Mouse (Mus musculus) midbrain, embryonic 16.5 days (tissue): ENCODE measurements at regions not wholly inside any gene's neighbourhood (a gene's known extent, or its start where the extent isn't known, plus 50 kb on each side); places are given as distances from the start of the nearest gene placed in this dataset.

Experiments
- ATAC-seq: fragments of 200-750 bp; cut with Nextera tagmentation; 2 replicates; pipeline ENCODE4 v1.8.0; 2017; ENCODE audit warnings: moderate TSS enrichment
- H3K27ac ChIP-seq: fragments of 300-500 bp; sonication (generic); 2 replicates; pipeline ENCODE4 v1.5.1; 2014; ENCODE audit warnings: mild to moderate bottlenecking, low read length, mixed read lengths
- H3K27me3 ChIP-seq: fragments of 300-500 bp; sonication (generic); 2 replicates; pipeline ENCODE4 v1.6.1; 2014; ENCODE audit warnings: low read depth, low read length, mixed read lengths; ENCODE audit not compliant: control insufficient read depth, insufficient read depth
- H3K36me3 ChIP-seq: fragments of 300-500 bp; sonication (generic); 2 replicates; pipeline ENCODE4 v1.6.1; 2014; ENCODE audit warnings: mild to moderate bottlenecking, low read length, moderate library complexity, mixed read lengths; ENCODE audit not compliant: control insufficient read depth, insufficient read depth
- H3K4me1 ChIP-seq: fragments of 300-500 bp; sonication (generic); 2 replicates; pipeline ENCODE4 v1.6.1; 2014; ENCODE audit warnings: mild to moderate bottlenecking, low read length, mixed read lengths; ENCODE audit not compliant: control insufficient read depth, insufficient read depth
- H3K4me2 ChIP-seq: fragments of 300-500 bp; sonication (generic); 2 replicates; pipeline ENCODE4 v1.6.1; 2014; ENCODE audit warnings: mild to moderate bottlenecking, low read length, mixed read lengths
- H3K4me3 ChIP-seq: fragments of 300-500 bp; sonication (generic); 2 replicates; pipeline ENCODE4 v1.5.1; 2014; ENCODE audit warnings: low read depth, mild to moderate bottlenecking, low read length, moderate library complexity, mixed read lengths
- H3K9ac ChIP-seq: fragments of 300-500 bp; sonication (generic); 2 replicates; pipeline ENCODE4 v1.6.1; 2014; ENCODE audit warnings: low read depth, low read length, mixed read lengths
- H3K9me3 ChIP-seq: fragments of 300-500 bp; sonication (generic); replicated peaks from 2 replicates; pipeline ENCODE4 v1.6.1; 2014; ENCODE audit warnings: mild to moderate bottlenecking, low read length, mixed read lengths; ENCODE audit not compliant: control insufficient read depth, poor library complexity, severe bottlenecking
- WGBS: fragments of 180-500 bp; shearing (Covaris S2); extraction: QIAGEN DNeasy Blood & Tissue Kit; methylation state at CpG from one replicate; pipeline ENCODE4 v1.1.7; 2014; 5-methylcytosine and 5-hydroxymethylcytosine counted together

- WGBS: 71% methylated on average over 2 of the region's 2 CpGs
Observed at GRCm38 (mm10) chr5:71381407-71381806, 166.6 kb downstream of the Cox7b2 start.

DNA sequence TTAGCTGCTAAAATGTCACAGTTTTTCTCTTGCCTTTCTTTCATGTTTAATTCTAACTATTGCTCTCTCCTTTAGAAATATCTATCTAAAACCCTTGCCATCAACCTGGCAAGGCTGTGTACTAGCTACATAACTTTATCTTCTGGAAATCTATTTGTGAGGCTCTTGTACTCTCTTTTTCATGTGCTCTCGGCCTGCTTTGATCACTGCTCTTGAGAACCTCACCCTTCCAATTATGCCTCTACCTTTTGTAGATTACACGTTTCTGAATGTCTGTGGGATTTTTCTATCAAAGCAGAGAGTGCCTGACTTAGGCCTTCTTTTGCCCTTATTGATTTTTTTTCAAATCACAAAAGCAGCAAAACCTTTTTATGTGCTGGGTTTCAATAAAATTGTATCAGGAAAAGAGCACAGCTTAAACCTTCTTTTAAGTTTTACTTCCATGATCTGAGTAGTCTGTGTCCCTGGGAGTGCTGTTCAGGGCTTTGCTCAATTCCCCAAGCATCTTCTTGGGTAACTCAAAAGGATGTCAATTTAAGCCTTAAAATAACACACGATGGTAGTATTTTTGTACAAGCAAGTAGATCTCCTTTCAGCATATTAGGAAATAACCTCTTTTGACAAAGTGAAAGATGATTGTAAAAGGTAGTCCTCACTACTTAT, 181.7 kb downstream of the Cox7b2 start:
- Histone ChIP-seq H3K9ac (no peak overlapping the region), H3K9me3 (no peaks in the 10 kb centered on the region), H3K4me1 (no peaks in the 10 kb centered on the region), H3K4me3 (no peak overlapping the region), H3K36me3 (no peaks in the 10 kb centered on the region), H3K4me2 (no peak overlapping the region), H3K27me3 (no peaks in the 10 kb centered on the region), H3K27ac (no peak overlapping the region)
- peak; percentile 82 for ATAC-seq
- 44% methylated on average over 3 of the region's 3 CpGs for WGBS

More at GRCm38 (mm10) chr5:71381407-71381806, 166.6 kb downstream of the Cox7b2 start:
- Histone ChIP-seq H3K27ac (no peak overlapping the region), H3K9me3 (no peaks in the 10 kb centered on the region), H3K4me2 (no peak overlapping the region), H3K36me3 (no peaks in the 10 kb centered on the region), H3K4me1 (no peaks in the 10 kb centered on the region), H3K4me3 (no peak overlapping the region), H3K27me3 (no peaks in the 10 kb centered on the region), H3K9ac (no peak overlapping the region)
- ATAC-seq: no peak

GRCm38 (mm10) chr5:71341512-71341911, 206.5 kb downstream of the Cox7b2 start:
- Histone ChIP-seq H3K4me3 (no peak overlapping the region), H3K4me2 (no peak overlapping the region), H3K27ac (no peak overlapping the region), H3K36me3 (no peaks in the 10 kb centered on the region), H3K27me3 (no peaks in the 10 kb centered on the region), H3K9ac (no peak overlapping the region), H3K9me3 (no peaks in the 10 kb centered on the region), H3K4me1 (no peaks in the 10 kb centered on the region)
- 39% methylated on average over 3 of the region's 3 CpGs for WGBS
- peak; percentile 86 for ATAC-seq

- Histone ChIP-seq H3K4me2 (no peak overlapping the region), H3K4me3 (no peak overlapping the region), H3K27ac (no peak overlapping the region), H3K9ac (no peak overlapping the region), H3K4me1 (no peaks in the 10 kb centered on the region), H3K27me3 (no peaks in the 10 kb centered on the region), H3K9me3 (no peaks in the 10 kb centered on the region), H3K36me3 (no peaks in the 10 kb centered on the region)
- 75% methylated on average over 6 of the region's 6 CpGs for WGBS
- no peak for ATAC-seq
Observed at GRCm38 (mm10) chr5:71309414-71309813, 213.8 kb upstream of the Gabra2 start.

GRCm38 (mm10) chr5:71262202-71262883, 166.7 kb upstream of the Gabra2 start:
- ATAC-seq: no peak
- 65% methylated on average over 7 of the region's 7 CpGs for WGBS
- no peaks in the 10 kb centered on the region for H3K36me3 ChIP-seq
- H3K4me2 ChIP-seq: no peak overlapping the region
- H3K4me1 ChIP-seq: no peaks in the 10 kb centered on the region
- H3K9me3 ChIP-seq: no peaks in the 10 kb centered on the region
- H3K9ac ChIP-seq: no peak overlapping the region
- H3K27ac ChIP-seq: no peak overlapping the region
- no peak overlapping the region for H3K4me3 ChIP-seq
- H3K27me3 ChIP-seq: no peaks in the 10 kb centered on the region

- peak overlapping the region; percentile 58; the same call in 1 of the 2 replicates for H3K27ac ChIP-seq
- H3K4me3 ChIP-seq: no peak overlapping the region
- H3K27me3 ChIP-seq: no peaks in the 10 kb centered on the region
- H3K9ac ChIP-seq: no peak overlapping the region
- H3K4me1 ChIP-seq: peaks cover 6% of the 10 kb centered on the region
- H3K36me3 ChIP-seq: no peaks in the 10 kb centered on the region
- peak; percentile 58; the same call in 1 of the 2 replicates for ATAC-seq
- no peak overlapping the region for H3K4me2 ChIP-seq
- no peaks in the 10 kb centered on the region for H3K9me3 ChIP-seq
- WGBS: 53% methylated on average over 2 of the region's 2 CpGs
Observed at GRCm38 (mm10) chr5:71249273-71249672, 153.6 kb upstream of the Gabra2 start.

DNA sequence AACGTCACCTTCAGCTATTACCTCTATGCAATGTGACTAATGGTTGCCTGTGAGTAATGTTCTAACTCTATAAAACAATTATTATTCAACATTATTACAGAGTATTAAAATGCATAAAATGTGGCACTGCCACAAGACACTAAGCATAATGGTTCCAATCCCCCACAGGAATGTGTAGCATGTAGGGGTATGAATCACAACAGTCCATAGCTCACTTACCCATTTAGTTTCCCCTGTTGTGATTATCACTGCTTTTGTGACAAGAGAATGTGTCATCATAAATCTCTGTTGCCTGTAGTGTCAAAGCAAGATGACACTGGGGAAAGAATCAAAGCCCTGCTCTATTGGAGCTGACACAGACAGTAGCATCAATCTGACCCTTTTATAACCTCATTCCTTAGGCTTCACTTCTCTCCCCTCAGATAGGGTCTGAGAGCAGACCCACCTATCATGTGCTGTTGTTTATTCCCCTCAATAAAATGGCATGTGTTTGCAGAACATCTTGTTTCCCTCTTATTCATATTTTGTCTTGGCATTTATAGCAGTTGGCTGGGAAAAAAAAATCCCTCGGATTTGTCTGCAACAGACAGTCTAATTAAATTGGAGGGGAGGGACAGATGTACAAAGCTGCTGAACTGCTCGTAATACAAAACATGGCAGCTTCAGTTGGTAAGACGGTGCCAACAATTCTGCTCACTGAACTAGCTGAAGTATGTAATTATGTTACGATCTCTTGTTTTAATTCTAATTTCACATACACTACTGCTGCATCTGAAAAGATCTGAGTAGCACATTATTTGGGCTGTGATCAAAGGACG, 152.9 kb upstream of the Gabra2 start:
- H3K9me3 ChIP-seq: no peaks in the 10 kb centered on the region
- 57% methylated on average over 6 of the region's 6 CpGs for WGBS

GRCm38 (mm10) chr5:71227615-71228014, 132.0 kb upstream of the Gabra2 start:
- H3K9me3 ChIP-seq: no peaks in the 10 kb centered on the region
- H3K4me2 ChIP-seq: no peak overlapping the region
- no peak overlapping the region for H3K27ac ChIP-seq
- no peaks in the 10 kb centered on the region for H3K27me3 ChIP-seq
- WGBS: 85% methylated on average over 4 of the region's 4 CpGs
- ATAC-seq: no peak
- no peaks in the 10 kb centered on the region for H3K36me3 ChIP-seq
- H3K9ac ChIP-seq: no peak overlapping the region
- no peak overlapping the region for H3K4me3 ChIP-seq
- no peaks in the 10 kb centered on the region for H3K4me1 ChIP-seq

More for the DNA sequence above, 152.9 kb upstream of the Gabra2 start:
- Histone ChIP-seq H3K4me1 (peaks cover 6% of the 10 kb centered on the region), H3K36me3 (no peaks in the 10 kb centered on the region), H3K4me2 (no peak overlapping the region), H3K27me3 (no peaks in the 10 kb centered on the region), H3K4me3 (no peak overlapping the region), H3K9ac (no peak overlapping the region), H3K27ac (no peak overlapping the region)
- 0 out of 2 replicates have a peak, but pooled peaks have one; percentile 21 for ATAC-seq

DNA sequence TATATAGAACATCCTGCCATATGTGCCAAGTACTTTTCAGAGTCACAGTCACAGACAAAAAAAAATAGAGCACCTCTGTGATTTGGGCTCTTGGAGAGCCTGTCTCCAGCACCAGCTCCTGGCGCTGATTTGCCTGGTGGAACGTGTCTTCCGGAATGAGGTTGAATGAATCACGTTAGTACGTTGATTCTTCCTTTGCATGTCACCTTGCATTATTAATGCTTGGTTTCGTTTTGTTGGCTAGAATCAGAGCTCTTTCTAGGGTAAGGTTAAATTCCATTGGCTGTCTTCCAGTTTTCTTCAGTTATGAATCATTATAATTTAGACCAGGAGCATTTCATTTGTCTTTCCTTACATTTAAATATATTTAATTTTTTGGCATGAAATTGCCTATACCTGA, 105.2 kb upstream of the Gabra2 start:
- 74% methylated on average over 6 of the region's 6 CpGs for WGBS
- no peaks in the 10 kb centered on the region for H3K4me1 ChIP-seq
- no peak overlapping the region for H3K9ac ChIP-seq
- H3K27me3 ChIP-seq: no peaks in the 10 kb centered on the region
- no peak for ATAC-seq
- H3K36me3 ChIP-seq: no peaks in the 10 kb centered on the region
- no peak overlapping the region for H3K4me2 ChIP-seq
- H3K9me3 ChIP-seq: no peaks in the 10 kb centered on the region
- H3K27ac ChIP-seq: no peak overlapping the region
- no peak overlapping the region for H3K4me3 ChIP-seq
